Mouse (Mus musculus) CH12.LX (cell line): Measurements from ENCODE around the gene Nkiras1.
"Not testable (repeated sequence)": the region's sequence is repeated elsewhere in the genome, so short reads cannot be mapped to it uniquely, and the experiment has no call there.

Source experiments
- CTCF ChIP-seq, 2 experiments: IDR thresholded peaks in 1 of 2; conservative IDR thresholded peaks in 1 of 2; 2 replicates each; pipeline ENCODE4 v1.5.1; 2011 to 2012; ENCODE audit warnings: low read depth in 2 of 2, low read length in 2 of 2, improper control_type of control experiment in 1 of 2, inconsistent platforms in 1 of 2, mild to moderate bottlenecking in 1 of 2, moderate library complexity in 1 of 2
- ELF1 ChIP-seq: IDR thresholded peaks from 2 replicates; pipeline ENCODE4 v1.6.1; 2014; ENCODE audit warnings: low read depth, mild to moderate bottlenecking, inconsistent platforms, low read length, improper control_type of control experiment
- EP300 ChIP-seq: IDR thresholded peaks from 2 replicates; pipeline ENCODE4 v1.6.1; 2011; ENCODE audit warnings: low read length, improper control_type of control experiment
- MAX ChIP-seq: IDR thresholded peaks from 2 replicates; pipeline ENCODE4 v1.6.1; 2011; ENCODE audit warnings: low read length, improper control_type of control experiment
- NRF1 ChIP-seq: IDR thresholded peaks from 2 replicates; pipeline ENCODE4 v1.6.1; 2014; ENCODE audit warnings: low read depth, mild to moderate bottlenecking, inconsistent platforms, low read length, improper control_type of control experiment, moderate library complexity
- POLR2A ChIP-seq: IDR thresholded peaks from 2 replicates; pipeline ENCODE4 v1.6.1; 2011; ENCODE audit warnings: low read depth, mild to moderate bottlenecking, improper control_type of control experiment, low read length
- RAD21 ChIP-seq: IDR thresholded peaks from 2 replicates; pipeline ENCODE4 v1.6.1; 2011; ENCODE audit warnings: low read depth, mild to moderate bottlenecking, low read length, improper control_type of control experiment, moderate library complexity
- USF1 ChIP-seq: IDR thresholded peaks from 2 replicates; pipeline ENCODE4 v1.6.1; 2014; ENCODE audit warnings: low read depth, mild to moderate bottlenecking, inconsistent platforms, low read length, improper control_type of control experiment
- USF2 ChIP-seq: conservative IDR thresholded peaks from 2 replicates; pipeline ENCODE4 v1.6.1; 2011; ENCODE audit warnings: low read depth, low read length, improper control_type of control experiment

- not testable (repeated sequence) for TF ChIP-seq USF2; USF1; ELF1; CTCF (conservative IDR thresholded peaks at IDR 0.05 in 1 of 2, IDR thresholded peaks at IDR 0.05 in 1 of 2; ENCODE audit: low read depth in 2 of 2, low read length in 2 of 2); EP300; POLR2A; RAD21; MAX; NRF1
Observed at GRCm38 (mm10) chr14:18229751-18230150, 41.2 kb upstream of the Nkiras1 start.
